In the genomic region with DNA sequence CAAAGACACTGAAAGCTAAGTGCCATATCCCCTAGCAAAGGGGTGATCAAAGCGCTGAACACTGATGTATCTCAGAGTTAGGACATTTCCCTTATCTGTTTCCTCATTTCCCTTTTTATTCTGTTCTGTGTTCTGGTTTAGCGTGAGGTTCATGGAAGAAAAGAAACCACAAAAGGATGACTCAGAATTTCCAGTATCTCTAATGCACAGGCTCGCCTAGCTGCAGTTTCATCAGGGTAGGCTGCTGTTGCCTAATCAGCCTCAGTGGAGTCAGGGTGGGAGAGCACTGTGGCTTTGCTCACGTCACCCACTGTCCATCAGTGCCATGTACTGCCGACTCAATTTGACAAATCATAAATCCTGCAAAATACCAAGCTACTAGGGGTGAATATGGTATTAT, we compare ENCODE assay signal across 8 mouse cellular contexts.
DNase-seq lines count a peak whose midpoint lies in the region; ATAC-seq lines count a peak whose summit lies in the region.

No protein-coding gene starts in this region.

- intact Hi-C loops in heart, postnatal 25 days (cut with DNase I): no loop called here
- intact Hi-C loops in left cerebral cortex, postnatal 10 days (cut with DNase I): no loop called here

- peak; percentile 15 for DNase-seq in layer of hippocampus, adult 11-12 months (ENCODE audit: low spot score)
- DNase-seq in layer of hippocampus, postnatal 25 days (ENCODE audit: extremely low spot score in 1 of 2, low spot score in 1 of 2): no peak
- DNase-seq in adipocyte (ENCODE audit: low spot score): peak; percentile 50
- peak; percentile 5 for DNase-seq in heart, postnatal 25 days (ENCODE audit: low spot score)
- no peak for DNase-seq in cerebellum, adult 11-12 months
- DNase-seq in left cerebral cortex, postnatal 10 days (ENCODE audit: extremely low spot score in 1 of 2, low spot score in 2 of 2): no peak
- DNase-seq in right cerebral cortex, postnatal 10 days (ENCODE audit: low spot score in 2 of 2): no peak

- peak; percentile 97 for ATAC-seq in megakaryocyte progenitor cell, adult 5-6 weeks (replicated peaks; ENCODE audit: poor library complexity)

Comparison
In these comparisons a context has a peak if more than half of its experiments do, and no peak if none do; other contexts are left out.
1. DNase-seq: peak in layer of hippocampus, adult 11-12 months (single experiment), adipocyte (single experiment) and heart, postnatal 25 days (single experiment); none in layer of hippocampus, postnatal 25 days (0 of 2), cerebellum, adult 11-12 months (single experiment), left cerebral cortex, postnatal 10 days (0 of 2) and right cerebral cortex, postnatal 10 days (0 of 2).